Mouse (Mus musculus): ENCODE measurements around the gene Tifab. TPM values are rescaled to one million over a fixed set of nuclear protein-coding genes. Genes with fewer than 3 reads are reported as not detected.

Tifab gene
- total RNA-seq, 2 experiments from 2014 or later, result 1.8 to 2.3 TPM

DNA sequence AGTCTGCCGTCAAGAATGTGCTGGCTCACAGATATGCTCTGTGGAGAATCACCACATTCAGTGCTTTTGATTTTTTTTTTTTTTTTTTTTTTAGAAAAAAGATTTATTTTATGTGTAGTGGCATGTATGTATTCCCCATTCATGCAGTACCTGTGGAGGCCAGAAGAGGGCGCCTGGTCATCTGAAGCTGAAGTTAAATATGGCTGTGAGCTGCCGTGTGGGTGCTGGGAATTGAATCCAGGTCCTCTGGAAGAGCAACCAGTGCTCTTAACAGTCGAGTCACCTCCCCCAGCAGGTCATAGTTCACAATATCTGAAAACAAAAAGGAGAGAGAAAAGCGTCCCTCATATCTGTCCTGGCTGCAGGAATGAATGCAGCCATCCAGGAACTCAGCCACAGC lies 11.0 kb upstream of the Tifab start:
- intact Hi-C loops (cut with DNase I), result no loop called here
- no peak for DNase-seq (ENCODE audit: low spot score in 2 of 2)

DNA sequence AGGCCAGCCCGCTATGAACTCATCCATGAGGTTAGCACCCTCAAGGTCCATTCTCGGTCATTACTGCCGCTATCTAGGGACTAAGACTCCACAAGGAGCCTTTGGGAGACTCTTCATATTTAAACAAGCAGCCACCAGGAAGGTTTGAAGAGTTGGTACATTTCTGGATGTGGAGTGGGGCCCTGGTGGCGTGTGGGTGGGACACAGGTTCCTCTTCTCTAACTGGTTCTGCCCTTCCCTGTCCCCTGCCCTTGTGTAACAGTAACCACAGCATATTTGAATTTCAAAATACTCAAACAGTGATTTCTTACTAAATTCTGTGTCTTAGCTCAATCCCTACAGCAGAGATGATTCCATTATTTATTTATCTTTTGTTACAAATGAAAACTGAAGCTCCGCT lies 5.0 kb upstream of the Tifab start:
- intact Hi-C loops (cut with DNase I), result no loop called here
- no peak for DNase-seq (ENCODE audit: low spot score in 2 of 2)

DNA sequence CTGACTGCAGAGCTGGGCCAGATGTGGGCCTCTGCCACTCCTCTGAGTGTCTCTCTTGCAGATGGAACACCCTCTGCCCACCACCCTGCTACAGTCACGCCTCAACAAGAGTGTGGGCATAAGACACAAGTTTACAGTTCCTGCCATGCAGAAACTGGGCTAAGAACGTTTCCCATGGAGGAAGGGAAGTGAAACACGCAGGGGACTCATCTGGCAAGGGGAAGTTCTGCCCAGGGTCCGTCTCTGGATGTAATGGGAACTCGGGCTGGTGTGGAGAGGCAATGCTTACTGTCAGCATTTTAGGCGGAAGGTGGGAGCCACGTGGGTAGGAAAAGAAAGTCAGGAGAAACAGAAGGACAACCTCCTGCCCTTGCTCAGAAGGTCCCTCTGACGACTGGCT lies 2.7 kb upstream of the Tifab start:
- intact Hi-C loops (cut with DNase I), result no loop called here
- no peak for DNase-seq (ENCODE audit: low spot score in 2 of 2)

DNA sequence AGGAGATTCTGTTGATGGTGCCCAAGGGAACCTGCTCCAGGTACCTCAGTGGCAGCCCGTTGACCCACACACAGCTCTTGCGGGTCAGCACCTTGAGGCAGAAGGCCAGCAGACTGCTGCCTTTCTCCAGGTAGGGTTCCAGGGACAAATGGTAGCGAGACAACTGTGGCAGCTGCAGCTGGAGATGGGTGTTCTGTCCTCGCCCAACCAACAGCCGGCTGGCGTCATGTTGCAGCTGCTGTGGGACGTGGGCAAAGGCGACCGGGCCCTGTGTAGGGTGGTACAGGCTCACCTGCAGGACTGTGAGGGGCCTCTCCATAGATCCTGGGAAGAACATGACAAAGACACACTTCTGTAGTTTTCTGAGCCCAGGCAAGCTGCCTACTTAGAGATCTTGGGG lies 2.4 kb downstream of the Tifab start:
- DNase-seq (ENCODE audit: low spot score in 2 of 2), result no peak
- intact Hi-C loops (cut with DNase I), result no loop called here

DNA sequence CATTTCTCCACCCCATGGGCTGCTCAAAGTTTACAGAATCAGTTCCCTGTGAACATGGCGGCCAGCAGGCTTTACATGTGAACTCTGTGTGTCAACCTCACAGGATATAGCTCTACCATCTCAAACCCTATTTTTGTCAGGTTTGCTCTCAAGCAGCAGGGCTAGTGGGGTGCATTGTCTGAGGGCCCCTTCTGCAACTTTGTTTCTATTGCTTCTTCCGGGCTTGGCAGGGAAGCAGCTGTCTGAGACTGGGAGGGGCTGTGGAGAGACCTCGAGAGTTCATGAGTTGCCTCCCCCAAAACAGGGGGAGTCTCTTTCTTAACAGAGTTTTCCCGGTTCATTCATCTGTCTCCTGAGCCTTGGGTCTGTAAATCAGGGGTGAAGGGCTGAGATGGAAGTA lies 2.8 kb downstream of the Tifab start:
- intact Hi-C loops (cut with DNase I), result no loop called here
- no peak for DNase-seq (ENCODE audit: low spot score in 2 of 2)

DNA sequence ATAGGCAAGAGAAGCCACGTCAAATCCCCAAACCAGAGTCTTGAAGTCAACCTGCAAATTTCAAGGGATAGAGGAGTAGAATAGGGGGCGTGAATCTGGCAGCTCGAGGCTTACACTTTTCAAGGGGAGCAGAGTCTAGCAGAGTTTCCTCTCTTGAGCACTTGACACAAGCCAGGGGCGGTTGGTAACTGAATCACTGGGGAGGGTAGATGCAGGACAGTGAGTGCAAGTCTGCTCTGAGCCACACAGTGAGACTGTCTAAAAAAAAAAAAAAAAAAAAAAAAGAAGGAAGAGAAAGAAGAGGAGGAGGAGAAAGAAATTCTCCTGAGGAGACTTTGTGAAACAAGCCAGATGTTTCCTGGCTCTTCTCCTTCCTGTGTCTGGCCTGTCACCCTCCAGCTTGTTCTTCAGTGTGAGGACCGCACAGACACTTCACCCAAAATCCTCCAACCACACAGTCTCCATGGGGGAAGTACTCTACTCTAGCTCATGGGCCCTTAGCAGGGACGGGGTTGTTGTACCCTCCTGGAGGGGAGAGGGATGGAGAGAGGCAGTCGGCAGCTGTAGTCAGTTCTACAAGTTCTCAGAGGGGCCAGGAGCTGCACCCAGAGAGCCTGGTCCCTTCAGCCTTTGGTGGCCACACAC lies 5.7 kb downstream of the Tifab start:
- intact Hi-C loops (cut with DNase I), result loop anchor here (1.0 kb wide), 1 partner anchor 12 kb away; no protein-coding TSS in a partner anchor
- no peak for DNase-seq (ENCODE audit: low spot score in 2 of 2)

DNA sequence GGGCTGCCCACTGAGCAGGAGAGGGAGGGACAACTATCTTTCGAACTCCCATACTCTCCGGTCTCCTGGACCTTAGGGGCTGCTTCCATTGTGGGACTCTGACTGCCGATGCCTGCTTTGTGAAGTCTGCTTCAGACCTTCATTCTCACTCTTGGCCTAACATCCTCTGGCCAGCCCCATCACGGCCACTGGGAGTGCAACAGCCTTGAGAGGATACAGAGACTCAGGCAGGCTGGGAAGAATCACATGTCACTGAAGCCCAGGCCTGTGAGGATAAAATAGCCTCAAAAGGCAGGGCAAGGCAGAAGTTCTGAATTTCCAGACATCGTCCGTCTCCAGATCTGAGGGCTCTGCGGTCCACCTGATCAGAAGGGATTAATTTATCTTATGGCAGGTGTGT lies 6.6 kb downstream of the Tifab start:
- intact Hi-C loops (cut with DNase I), result loop anchor here (1.0 kb wide), 1 partner anchor 13 kb away; no protein-coding TSS in a partner anchor
- DNase-seq (ENCODE audit: low spot score in 2 of 2), result no peak

DNA sequence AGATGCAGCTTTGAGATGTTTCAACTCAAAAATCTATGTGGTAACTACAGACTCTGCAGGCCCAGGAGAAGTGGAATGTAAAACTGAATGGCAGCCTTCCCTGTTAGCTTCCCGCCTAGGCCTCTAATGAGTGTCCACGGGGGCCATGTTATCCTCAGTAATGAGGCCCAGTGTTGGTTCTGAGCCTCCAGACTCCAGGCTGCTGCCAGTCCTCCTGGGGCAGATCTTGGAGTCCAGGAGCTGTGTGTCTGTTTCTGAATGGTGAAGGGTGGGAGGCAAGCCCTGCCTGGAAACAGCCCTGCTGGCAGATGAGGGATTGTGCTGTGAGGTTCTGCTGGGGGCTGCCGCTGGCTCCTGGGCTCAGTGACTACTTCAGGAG lies 10.3 kb downstream of the Tifab start:
- no peak for DNase-seq (ENCODE audit: low spot score in 2 of 2)
- intact Hi-C loops (cut with DNase I), result no loop called here

DNA sequence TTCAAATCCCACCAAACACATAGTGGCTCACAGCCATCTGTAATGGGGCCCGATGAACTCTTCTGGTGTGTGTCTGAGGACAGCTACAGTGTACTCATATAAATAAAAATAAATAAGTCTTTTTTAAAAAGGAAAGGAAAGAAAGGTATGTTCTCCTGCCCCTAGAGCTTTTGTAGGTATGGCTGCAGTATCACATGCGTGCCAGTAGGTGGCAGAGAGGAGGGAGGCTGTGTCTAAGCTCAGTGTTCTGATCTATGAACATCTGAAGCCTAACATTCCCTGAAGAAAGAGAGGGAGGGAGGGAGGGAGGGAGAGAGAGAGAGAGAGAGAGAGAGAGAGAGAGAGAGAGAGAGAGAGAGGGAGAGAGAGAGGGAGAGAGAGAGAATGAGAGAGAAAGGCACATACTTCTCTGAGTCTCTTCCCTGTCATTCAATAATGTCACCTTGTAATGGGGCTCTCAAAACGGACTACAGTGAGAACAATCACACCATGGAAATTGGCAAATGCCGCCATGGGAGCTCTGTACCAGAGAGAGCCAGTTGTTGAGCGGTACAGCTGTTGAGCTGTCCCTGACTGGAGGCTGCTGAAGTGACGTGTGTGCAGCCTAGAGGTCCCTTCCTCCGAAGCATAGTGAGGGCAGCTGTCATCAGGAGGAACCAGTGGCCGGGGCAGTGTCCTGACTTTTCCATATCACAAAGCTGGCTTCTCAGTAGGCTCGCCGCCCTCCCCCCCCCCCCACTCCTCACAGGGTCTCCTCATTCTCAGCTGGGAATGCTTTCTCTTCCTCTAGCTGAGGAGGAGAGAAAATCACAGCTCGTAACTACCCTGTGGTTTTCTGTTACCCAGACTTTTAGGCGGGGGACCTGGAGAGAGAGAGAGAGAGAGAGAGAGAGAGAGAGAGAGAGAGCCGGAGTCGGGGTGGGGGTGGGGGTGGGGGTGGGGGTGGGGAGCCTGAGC lies 11.0 kb downstream of the Tifab start:
- no peak for DNase-seq (ENCODE audit: low spot score in 2 of 2)
- intact Hi-C loops (cut with DNase I), result no loop called here

DNA sequence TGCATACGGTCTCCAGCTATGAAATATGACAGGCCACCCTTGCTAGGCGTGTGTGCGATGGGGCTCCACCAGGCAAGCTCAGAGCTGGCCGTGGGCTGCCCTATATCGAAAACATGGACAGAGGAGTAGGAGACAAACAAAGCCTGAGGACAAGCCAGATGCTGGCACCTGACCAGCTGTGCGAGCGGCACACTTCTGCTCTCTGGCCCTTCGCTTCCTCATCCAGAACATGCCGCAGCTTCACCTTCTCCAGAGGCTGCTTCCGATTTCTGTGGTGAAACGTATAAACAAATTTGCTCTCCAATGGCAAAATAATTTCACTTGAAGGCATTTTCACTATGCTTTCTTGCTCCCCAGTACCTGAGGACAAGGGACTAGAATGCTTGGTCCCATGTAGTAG lies 13.1 kb downstream of the Tifab start:
- no peak for DNase-seq (ENCODE audit: low spot score in 2 of 2)
- intact Hi-C loops (cut with DNase I), result no loop called here

DNA sequence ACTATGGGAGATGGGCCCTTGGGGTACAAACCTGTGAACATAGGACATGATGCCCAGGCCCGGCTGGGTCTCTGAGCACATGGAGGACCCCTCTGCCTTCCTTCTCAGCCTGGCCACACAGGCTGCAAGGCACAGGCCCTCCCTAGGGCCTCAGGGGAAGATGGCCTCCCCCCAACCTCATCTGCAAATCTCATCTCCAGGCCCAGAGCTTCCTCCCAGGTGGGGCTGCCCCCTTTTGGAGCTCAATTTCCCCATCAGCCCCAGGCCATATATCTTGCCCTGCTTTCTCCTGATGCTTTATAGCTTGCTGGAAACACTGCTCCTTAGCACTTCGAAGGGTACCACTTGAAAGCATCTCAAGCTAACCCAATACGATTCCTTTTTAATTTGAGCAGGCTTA lies 14.3 kb downstream of the Tifab start:
- intact Hi-C loops (cut with DNase I), result no loop called here
- DNase-seq (ENCODE audit: low spot score in 2 of 2), result no peak

DNA sequence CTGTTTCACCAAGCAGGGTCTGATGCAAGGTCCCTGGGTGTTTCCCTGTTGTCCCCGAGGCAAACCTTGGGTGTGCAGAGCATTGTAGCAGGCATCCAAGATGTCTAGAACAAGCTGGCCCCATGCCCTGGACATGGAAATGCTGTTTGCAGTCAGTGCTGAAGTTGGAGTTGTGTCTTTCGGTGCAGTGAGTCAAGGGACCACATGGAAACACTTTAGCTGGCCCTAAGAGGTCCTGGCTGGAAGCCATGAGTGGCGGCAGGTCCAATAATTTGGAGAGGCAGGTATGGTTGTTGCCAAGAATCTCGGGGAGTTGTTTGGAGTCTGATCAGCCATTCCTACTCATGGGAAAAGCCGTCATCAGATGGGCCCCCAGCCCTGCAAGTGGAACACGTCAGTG lies 14.9 kb downstream of the Tifab start:
- intact Hi-C loops (cut with DNase I), result no loop called here
- no peak for DNase-seq (ENCODE audit: low spot score in 2 of 2)

DNA sequence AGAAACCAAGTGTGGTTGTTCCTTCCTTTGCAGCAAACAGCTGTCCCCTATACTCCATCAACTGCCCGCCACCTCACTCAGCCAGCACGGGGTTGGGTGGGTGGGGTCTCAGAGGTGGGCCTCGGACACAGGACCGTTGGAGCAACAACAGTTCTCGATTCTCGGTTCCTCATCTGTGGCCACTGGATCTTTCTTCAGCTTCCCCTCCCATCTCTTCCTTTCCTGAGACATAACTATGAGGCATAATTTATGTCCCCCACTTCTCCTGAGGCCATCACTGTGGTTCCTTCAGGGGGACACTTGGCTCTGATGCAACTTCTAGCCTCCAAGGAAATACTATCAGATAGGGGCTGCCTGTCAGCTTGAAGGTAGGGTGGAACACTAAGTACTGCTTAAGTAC lies 15.8 kb downstream of the Tifab start:
- intact Hi-C loops (cut with DNase I), result no loop called here
- DNase-seq (ENCODE audit: low spot score in 2 of 2), result no peak

DNA sequence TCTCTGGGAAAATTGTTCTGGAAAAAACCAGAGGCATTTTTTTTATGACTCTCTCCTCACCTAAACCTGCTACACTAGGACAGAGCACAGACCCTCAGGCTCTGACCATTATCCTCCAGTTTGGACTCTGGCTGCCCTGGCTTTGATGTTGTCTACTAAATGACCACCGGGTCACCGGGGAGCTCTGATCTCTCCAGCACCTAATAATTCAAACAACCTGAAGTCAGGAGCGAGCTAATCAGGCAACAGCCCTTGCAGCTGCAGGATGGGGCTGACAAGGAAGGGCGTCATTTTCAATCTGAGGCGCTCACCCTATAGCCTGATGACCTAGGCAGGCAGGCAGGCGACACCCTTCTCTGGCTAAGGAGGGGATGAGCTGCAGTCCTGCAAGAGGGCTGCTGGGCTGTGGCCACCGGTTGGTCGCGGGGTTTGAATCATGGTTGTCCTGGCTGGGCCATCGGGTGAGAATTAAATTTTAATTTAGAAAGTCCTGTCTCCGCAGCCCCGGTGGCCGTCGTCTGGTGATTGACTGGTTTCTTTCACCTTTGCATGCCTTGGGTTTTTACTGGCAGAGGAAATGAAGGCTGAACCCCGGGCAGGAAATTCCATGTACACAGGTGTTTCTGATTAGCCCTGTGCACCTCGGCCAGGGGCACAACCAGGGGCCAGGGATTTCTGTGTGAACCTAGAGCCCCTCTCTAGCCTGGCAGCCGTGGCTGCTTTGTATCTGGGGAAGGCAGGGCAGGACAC lies 18.9 kb downstream of the Tifab start:
- intact Hi-C loops (cut with DNase I), result no loop called here

DNA sequence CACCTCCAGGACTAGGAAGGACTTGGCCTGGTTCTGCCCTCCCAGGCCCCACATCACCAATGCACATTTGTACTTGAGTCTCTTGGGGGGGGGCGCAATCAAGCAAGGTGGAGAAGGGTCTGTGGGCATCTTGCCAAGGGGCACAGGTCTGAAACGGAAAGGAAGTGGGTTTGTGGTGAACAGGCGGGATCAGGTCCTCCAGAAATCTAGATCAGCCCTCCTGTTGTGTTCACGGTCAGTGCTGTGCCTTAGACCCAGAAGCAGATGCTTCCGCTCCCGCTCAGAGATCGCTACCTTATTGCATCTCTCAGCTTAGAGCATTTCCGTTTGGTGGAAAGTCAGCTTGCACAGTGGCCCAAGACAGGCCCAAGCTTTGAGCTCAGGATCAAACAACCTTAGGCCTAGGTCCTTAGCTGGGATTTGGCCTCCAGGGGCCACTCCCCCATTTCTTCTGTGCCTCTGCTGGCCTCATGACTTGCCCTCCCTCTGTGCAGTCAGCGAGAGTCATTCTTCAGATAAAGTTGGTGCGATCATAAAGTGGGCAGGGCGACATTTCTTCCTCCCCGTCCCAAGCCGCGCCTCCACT lies 19.6 kb downstream of the Tifab start:
- intact Hi-C loops (cut with DNase I), result no loop called here

More for the DNA sequence above, 18.9 kb downstream of the Tifab start:
- no peak for DNase-seq (ENCODE audit: low spot score in 2 of 2)

DNA sequence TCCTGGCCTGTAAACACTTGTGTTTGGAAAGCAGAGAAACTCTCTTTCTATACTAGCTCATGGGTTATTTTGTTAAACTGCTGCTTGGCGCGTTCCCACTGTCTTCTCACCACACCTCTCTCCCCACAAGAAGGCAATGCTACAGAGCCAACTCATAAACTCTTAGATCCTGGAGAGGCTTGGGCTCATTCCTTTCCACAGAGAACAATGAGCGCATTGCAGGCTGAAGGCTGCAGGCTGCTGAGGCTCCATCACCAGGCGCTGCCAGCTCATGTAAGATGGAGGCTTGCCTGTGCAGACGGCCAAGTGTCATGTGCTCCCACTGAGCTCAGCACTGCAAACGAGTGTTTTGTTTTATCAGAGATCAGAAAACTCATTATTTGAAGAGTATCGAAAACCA lies 23.0 kb downstream of the Tifab start:
- intact Hi-C loops (cut with DNase I), result no loop called here
- no peak for DNase-seq (ENCODE audit: low spot score in 2 of 2)

More for the DNA sequence above, 19.6 kb downstream of the Tifab start:
- DNase-seq (ENCODE audit: low spot score in 2 of 2), result no peak

DNA sequence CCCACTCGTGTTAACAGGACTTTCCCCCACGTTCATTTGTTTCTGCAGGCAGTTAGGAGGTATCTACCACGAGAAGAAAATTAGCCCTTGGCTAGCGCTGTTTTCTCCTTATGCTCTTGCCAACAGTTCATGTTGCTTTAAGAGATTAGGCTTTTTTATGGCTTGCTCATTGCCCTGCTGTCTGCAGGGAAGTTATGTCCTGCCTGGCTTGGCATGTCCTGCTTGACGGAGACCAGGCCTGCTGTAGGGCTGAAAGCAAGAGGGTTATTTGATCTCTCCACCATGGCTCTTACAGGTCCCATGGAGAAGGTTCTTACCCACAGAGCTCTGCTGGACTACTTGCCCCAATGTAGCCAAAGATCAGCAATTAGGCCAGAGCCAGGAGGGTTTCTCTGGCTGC lies 23.6 kb downstream of the Tifab start:
- intact Hi-C loops (cut with DNase I), result no loop called here
- no peak for DNase-seq (ENCODE audit: low spot score in 2 of 2)

DNA sequence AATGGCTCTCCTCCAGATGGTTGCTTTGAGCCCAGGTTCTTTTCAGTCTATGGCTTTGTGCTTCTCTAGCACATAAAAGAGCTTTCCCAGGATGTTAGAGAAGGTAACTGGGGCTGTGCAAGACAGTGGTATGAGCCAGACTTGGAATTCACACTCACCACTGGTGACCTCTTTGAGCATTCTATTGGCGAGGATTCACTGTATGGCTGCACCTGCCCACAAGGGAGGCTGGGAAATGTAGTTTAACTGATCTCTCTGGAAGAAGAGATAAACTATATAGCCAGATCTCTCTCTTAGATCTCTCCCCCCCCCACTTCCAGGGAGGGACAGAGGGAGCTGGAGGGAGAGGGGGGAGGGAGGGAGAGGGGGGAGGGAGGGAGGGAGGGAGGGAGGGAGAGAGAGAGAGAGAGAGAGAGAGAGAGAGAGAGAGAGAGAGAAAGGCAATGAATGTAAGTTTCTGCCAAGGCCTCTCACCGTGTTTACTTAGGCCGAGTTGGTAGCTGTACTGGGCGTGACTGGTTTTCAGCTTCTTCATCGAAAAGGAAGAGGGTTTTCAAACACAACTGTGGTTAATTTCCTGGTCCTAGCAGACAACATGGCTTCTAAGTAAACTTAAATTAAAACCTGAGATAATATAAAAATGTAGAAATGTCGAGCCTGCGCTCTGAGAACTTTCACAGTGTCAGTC lies 25.8 kb downstream of the Tifab start:
- DNase-seq (ENCODE audit: low spot score in 2 of 2), result no peak
- intact Hi-C loops (cut with DNase I), result no loop called here

DNA sequence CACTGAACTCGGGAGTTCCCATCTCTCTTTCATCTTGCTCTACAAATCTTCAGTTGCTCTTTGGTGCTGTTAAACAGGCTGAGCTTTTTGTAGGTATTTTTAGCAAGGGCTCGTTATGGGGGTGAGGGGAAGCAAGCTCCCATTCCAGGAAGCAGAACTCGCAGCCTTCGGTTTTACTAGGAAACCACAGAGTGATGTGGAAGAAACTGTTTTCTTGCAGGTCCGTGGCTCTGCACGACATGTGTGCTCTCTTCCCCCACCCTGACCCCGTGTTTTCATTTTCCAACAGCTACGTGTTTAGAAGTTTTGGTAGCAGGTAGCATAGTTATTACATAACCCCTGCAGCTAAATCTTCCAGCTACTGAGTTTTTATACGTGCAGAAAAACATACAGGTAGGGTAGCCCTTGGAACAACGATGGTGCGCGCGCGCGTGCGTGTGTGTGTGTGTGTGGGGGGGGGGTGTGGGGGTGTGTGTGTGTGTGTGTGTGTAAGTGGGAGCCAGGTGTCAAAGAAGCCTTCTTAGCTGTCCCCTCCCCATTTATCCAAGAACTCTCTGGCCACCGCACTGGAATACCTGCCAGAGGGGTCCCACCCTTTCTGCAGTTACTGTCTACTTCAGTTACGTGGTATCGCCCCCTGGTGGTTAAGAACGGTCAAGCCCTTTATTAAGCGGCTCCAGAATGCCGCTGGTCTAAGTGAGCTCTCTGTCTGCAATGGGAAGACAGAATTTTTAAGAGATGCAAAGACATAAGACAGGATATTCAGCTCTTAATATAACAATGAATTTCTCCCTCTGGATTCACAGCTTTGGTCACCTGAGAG lies 27.1 kb downstream of the Tifab start:
- DNase-seq (ENCODE audit: low spot score in 2 of 2), result peak in 1 of 2 experiments; percentile 25
- intact Hi-C loops (cut with DNase I), result no loop called here

Measured in left cerebral cortex, postnatal 36 days (tissue).